Mouse (Mus musculus) adrenal gland, adult 18-20 months (tissue): ENCODE data around the gene Glrb. TPM values are rescaled to one million over a fixed set of nuclear protein-coding genes. Genes with fewer than 3 reads are reported as not detected.

Source experiments
- DNase-seq, 2 experiments: peaks; one replicate each; pipeline ENCODE4 v3.0.0; 2021 to 2022; ENCODE audit warnings: low spot score in 2 of 2
- total RNA-seq, 2 experiments: library from RNA; stranded (reverse); gene quantifications; 1 replicate in 1 of 2; 2 replicates in 1 of 2; pipeline ENCODE4 v1.2.3; 2021

Gene Glrb
- total RNA-seq, 2 experiments from 2014 or later: 9.3 to 9.6 TPM

GRCm38 (mm10) chr3:80837583-80837982, 75.9 kb downstream of the Glrb start:
- DNase-seq: no peak

DNA sequence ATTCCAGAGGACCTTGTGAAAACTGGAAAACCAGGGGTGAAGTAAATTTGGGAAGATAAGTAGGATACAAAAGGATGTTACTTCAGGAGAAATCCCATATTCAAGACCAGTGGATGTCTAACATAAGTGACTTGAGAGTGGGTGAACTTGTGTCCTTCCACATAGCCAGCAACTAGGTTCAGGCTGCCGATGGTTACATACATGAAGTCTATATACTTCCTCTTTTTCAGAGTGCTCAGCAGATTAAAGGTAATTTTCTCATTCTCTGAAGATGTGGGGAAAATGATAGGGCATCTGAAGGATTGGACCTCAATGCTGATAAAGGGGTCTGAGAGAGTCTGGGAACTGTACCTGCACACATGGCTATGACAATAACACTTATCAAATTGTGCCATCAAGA, 89.5 kb downstream of the Glrb start:
- DNase-seq: no peak

- no peak for DNase-seq
Measured at GRCm38 (mm10) chr3:80818619-80819018, 94.8 kb downstream of the Glrb start.

- no peak for DNase-seq
Measured at GRCm38 (mm10) chr3:80813734-80814133, 99.7 kb downstream of the Glrb start.

GRCm38 (mm10) chr3:80812237-80812636, 101.2 kb downstream of the Glrb start:
- DNase-seq: no peak

- no peak for DNase-seq
Measured at GRCm38 (mm10) chr3:80805327-80805726, 108.1 kb downstream of the Glrb start.

GRCm38 (mm10) chr3:80803811-80804210, 109.6 kb downstream of the Glrb start:
- no peak for DNase-seq

GRCm38 (mm10) chr3:80803211-80803610, 110.2 kb downstream of the Glrb start:
- DNase-seq: no peak

DNA sequence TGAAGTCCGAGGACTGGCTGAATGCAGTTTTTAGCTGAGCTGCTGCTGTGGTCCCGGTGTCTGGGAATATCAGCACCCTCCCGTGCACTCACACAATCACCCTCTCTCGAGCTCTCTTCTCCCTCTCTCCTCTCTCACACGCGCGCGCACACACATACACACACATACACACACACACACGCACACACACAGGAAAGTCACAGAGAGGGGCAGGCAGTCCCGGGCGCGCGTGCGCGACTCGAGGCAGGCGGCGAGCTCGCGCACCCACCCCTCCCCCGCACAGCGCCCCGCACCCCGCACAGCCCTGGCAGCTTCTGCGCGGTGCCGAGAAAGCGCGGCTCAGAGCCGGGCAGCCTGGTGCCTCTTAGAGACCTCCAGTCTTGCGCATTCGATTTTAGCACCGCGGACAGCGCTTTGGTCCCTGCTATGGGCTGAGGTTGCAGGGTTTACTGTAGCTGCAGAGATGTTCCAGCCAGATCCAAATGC, 110.8 kb downstream of the Glrb start, which contains the start of gene Gria2:
Gene Gria2 (minus strand): TSS at position 240 of the 486 bp plus-strand sequence.
- DNase-seq: peak; percentile 43 to 50

DNA sequence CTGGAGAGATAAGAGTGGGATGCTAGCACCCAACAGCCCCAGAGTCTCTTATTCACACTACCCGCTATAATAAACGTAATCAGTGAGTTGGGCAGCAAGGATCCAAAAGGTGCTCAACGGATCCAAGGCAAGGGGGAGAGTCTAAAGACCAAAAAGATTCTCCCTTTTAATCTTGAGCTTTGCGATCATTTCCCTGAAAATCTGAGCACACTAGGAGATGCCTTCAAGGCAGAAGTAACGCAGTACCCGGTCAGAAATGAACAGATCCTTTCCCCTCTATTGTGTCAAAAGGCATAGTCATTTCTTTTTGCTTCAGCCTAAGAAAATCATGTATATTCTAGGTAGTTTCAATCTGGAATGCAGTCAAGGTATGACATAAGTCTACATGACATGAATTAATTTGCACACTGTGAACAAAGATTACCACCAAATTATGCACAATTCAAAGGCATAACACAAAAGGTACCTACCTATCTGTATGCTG, 111.6 kb downstream of the Glrb start:
- no peak for DNase-seq

DNA sequence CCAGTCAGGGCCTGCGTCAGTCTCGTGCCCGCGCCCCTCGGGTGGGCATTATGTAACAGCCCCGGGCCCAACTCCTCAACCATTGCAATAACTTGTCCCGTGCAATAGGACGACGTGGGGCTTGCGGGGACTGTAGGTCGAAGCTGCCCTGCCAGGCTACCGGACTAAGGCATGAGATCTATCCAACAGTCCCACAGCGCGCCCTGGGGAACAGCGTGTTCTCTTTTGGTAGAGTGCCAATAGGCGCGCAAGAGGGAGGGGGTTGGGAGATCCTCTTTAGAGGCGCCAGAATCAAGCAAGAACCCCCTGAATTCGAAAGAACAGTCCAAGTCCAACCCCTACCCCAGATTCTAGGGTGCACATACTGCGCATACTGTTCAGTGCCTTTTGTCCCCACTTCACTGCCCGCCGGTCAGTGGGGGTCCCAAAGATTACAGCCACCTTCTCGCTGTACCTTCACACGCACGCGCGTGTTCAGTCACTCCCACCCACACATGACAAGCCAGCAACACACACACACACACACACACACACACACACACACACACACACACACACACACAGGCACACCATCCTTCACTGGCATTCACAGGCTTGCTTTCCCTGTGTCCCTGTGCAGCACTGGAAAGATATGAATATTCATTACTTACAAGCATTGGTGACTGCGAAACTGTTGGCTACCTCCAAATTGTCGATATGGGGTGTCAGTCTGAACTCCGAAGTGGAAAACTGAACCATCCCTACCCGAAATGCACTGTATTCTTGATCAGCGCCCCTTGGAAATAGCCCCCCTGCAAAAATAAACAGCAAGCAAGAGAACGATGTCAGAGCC, 112.2 kb downstream of the Glrb start:
- DNase-seq: peak; percentile 3 to 18

GRCm38 (mm10) chr3:80800299-80800994, 113.0 kb downstream of the Glrb start:
- DNase-seq: peak; percentile 2 to 18

- DNase-seq: no peak
Measured at GRCm38 (mm10) chr3:80797935-80798334, 115.5 kb downstream of the Glrb start.

- DNase-seq: no peak
Measured at GRCm38 (mm10) chr3:80796764-80797163, 116.7 kb downstream of the Glrb start.

GRCm38 (mm10) chr3:80795284-80795683, 118.2 kb downstream of the Glrb start:
- no peak for DNase-seq

Other genes with a start within 250 kb of the Glrb start
- gene Gria2, start 110.8 kb downstream of the Glrb start, total RNA-seq: 10 to 100 TPM in 1 of 2 experiments, 1 to 10 TPM in 1; 9.2 to 12.9 TPM
- 1 to 10 TPM; 6.9 to 8.4 TPM for gene Pdgfc, start 122.8 kb upstream of the Glrb start, total RNA-seq